Mouse (Mus musculus) layer of hippocampus, adult 11-12 months (tissue): Measurements from ENCODE around the gene Fam129c.

ENCODE experiments used
- DNase-seq: peaks from one replicate; pipeline ENCODE4 v3.0.0; 2022; ENCODE audit warnings: low spot score

The Fam129c gene

GRCm38 (mm10) chr8:71610822-71611651 lies 13.6 kb downstream of the Fam129c start, which contains the start of gene Colgalt1:
TSS of gene Colgalt1 (plus strand) at chr8:71610998.
- DNase-seq, result peak; percentile 99

GRCm38 (mm10) chr8:71612141-71612540 lies 14.7 kb downstream of the Fam129c start:
- DNase-seq, result no peak

GRCm38 (mm10) chr8:71613418-71613817 lies 16.0 kb downstream of the Fam129c start:
- no peak for DNase-seq

- DNase-seq, result no peak
These were observed 22.3 kb downstream of the Fam129c start for GRCm38 (mm10) chr8:71619786-71620185.

- DNase-seq, result no peak
These were observed 27.6 kb downstream of the Fam129c start for GRCm38 (mm10) chr8:71625088-71625487.

GRCm38 (mm10) chr8:71626753-71627152 lies 29.3 kb downstream of the Fam129c start:
- no peak for DNase-seq

- DNase-seq, result no peak
These were observed 30.0 kb downstream of the Fam129c start for GRCm38 (mm10) chr8:71627265-71628099.

GRCm38 (mm10) chr8:71628396-71629095 lies 31.1 kb downstream of the Fam129c start:
- DNase-seq, result no peak

GRCm38 (mm10) chr8:71629096-71629697 lies 31.7 kb downstream of the Fam129c start:
- peak; percentile 91 for DNase-seq

- DNase-seq, result peak; percentile 47
These were observed 32.3 kb downstream of the Fam129c start for GRCm38 (mm10) chr8:71629781-71630212.

GRCm38 (mm10) chr8:71630761-71631160 lies 33.3 kb downstream of the Fam129c start:
- DNase-seq, result no peak

- DNase-seq, result no peak
These were observed 34.4 kb downstream of the Fam129c start for GRCm38 (mm10) chr8:71631897-71632296.

- peak; percentile 49 for DNase-seq
These were observed 35.7 kb downstream of the Fam129c start for GRCm38 (mm10) chr8:71633164-71633563.

- DNase-seq, result peak; percentile 57
These were observed 36.7 kb downstream of the Fam129c start for GRCm38 (mm10) chr8:71633981-71634667.

- peak; percentile 59 for DNase-seq
These were observed 40.0 kb downstream of the Fam129c start for GRCm38 (mm10) chr8:71637149-71638095.

- no peak for DNase-seq
These were observed 40.9 kb downstream of the Fam129c start for GRCm38 (mm10) chr8:71638321-71638720.

- DNase-seq, result no peak
These were observed 41.9 kb downstream of the Fam129c start for GRCm38 (mm10) chr8:71639318-71639717.

GRCm38 (mm10) chr8:71645510-71645909 lies 48.1 kb downstream of the Fam129c start:
- no peak for DNase-seq

GRCm38 (mm10) chr8:71654600-71654999 lies 57.2 kb downstream of the Fam129c start:
- no peak for DNase-seq
